Mouse (Mus musculus) heart, embryonic 14.5 days (tissue): Measurements from ENCODE around the gene Gm20479. TPM values are rescaled to one million over a fixed set of nuclear protein-coding genes. Genes with fewer than 3 reads are reported as not detected.

Source experiments
- ATAC-seq: fragments of 200-750 bp; cut with Nextera tagmentation; 2 replicates; pipeline ENCODE4 v1.8.0; 2017; ENCODE audit warnings: low read depth, moderate TSS enrichment; ENCODE audit not compliant: insufficient number of reproducible peaks, insufficient read depth, low FRiP score
- H3K27ac ChIP-seq, 2 experiments: fragments of 200-500 bp in 1 of 2; fragments of 300-500 bp in 1 of 2; sonication (generic) in 1 of 2; replicated peaks in 1 of 2; 2 replicates each; pipeline ENCODE4 v1.5.1; 2012 to 2014; ENCODE audit warnings: low read depth in 2 of 2, low read length in 2 of 2, control low read depth in 1 of 2, mild to moderate bottlenecking in 1 of 2, mixed read lengths in 1 of 2; ENCODE audit not compliant: control insufficient read depth in 1 of 2, insufficient read depth in 1 of 2
- H3K27me3 ChIP-seq: fragments of 300-500 bp; sonication (generic); 2 replicates; pipeline ENCODE4 v1.6.1; 2014; ENCODE audit warnings: mild to moderate bottlenecking, low read length, control low read depth; ENCODE audit not compliant: control insufficient read depth, insufficient read depth
- H3K36me3 ChIP-seq: fragments of 300-500 bp; sonication (generic); 2 replicates; pipeline ENCODE4 v1.6.1; 2014; ENCODE audit warnings: mild to moderate bottlenecking, control low read depth, low read length, mixed read lengths; ENCODE audit not compliant: control insufficient read depth, insufficient read depth
- H3K4me1 ChIP-seq, 2 experiments: fragments of 200-500 bp in 1 of 2; fragments of 300-500 bp in 1 of 2; sonication (generic) in 1 of 2; 2 replicates each; pipeline ENCODE4 v1.6.1; 2012 to 2014; ENCODE audit warnings: low read length in 2 of 2, control low read depth in 1 of 2, mixed read lengths in 1 of 2; ENCODE audit not compliant: control insufficient read depth in 2 of 2, insufficient read depth in 2 of 2
- H3K4me2 ChIP-seq: fragments of 300-500 bp; sonication (generic); 2 replicates; pipeline ENCODE4 v1.6.1; 2014; ENCODE audit warnings: mild to moderate bottlenecking, low read length
- H3K4me3 ChIP-seq, 2 experiments: fragments of 200-500 bp in 1 of 2; fragments of 300-500 bp in 1 of 2; sonication (generic) in 1 of 2; 2 replicates each; pipeline ENCODE4 v1.5.1; 2012 to 2014; ENCODE audit warnings: low read length in 2 of 2, mild to moderate bottlenecking in 2 of 2, control low read depth in 1 of 2, low read depth in 1 of 2, moderate library complexity in 1 of 2; ENCODE audit not compliant: control insufficient read depth in 1 of 2, insufficient read depth in 1 of 2
- H3K9ac ChIP-seq: fragments of 300-500 bp; sonication (generic); 2 replicates; pipeline ENCODE4 v1.6.1; 2014; ENCODE audit warnings: mild to moderate bottlenecking, low read length
- H3K9me3 ChIP-seq: fragments of 300-500 bp; sonication (generic); 2 replicates; pipeline ENCODE4 v1.6.1; 2016; ENCODE audit warnings: low read length, control low read depth; ENCODE audit not compliant: control insufficient read depth
- WGBS: fragments of 180-500 bp; shearing (Covaris S2); extraction: QIAGEN DNeasy Blood & Tissue Kit; methylation state at CpG from one replicate; pipeline ENCODE4 v1.1.7; 2014; 5-methylcytosine and 5-hydroxymethylcytosine counted together
- polyA plus RNA-seq: library from polyadenylated mRNA; unstranded; fragments of >200 nt; fragmentation: Nextera tagmentation; extraction: Ambion mirVana; gene quantifications from 2 replicates; pipeline ENCODE4 v1.2.1, GENCODE M21; 2014

Gene Gm20479
- polyA plus RNA-seq, 1 experiment from 2014 or later = not detected

DNA sequence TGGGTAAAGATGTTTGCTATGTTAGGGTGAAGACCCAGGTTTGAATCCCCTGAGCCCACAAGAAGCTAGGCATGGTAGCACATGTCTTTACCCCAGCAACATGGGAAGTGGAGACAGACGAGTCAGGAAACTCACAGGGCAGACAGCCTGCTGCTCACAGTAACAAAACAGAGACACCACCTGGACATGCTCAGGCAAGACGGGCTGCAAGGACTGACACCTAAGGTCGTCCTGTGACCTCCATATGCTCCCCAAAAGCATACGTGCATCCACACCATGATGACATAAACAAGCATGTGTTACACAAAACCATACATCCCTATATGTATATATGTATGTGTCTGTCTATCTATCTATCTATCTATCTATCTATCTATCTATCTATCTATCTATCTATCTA, 24.3 kb upstream of the Gm20479 start:
- ATAC-seq = no peak
- Histone ChIP-seq H3K27ac (no peak overlapping the region), H3K27me3 (peaks cover 20% of the 10 kb centered on the region)

DNA sequence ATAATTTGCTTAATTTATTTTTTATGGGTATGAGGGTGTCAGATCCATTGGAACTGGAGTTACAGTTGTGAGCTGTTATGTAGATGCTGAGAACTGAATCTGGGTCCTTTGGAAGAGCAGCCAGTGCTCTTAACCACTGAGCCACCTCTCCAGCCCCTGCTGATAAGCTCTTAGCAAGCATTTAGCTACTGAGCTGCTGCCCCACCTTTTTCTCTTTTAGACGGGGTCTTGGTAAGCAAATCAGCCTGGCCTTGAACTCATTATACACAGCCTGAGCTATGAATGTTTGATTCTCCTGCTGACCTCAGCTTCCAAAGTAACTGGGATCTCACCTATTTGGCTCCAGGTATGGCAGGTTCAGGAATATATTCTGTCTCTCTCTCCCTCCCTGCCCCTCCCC, 23.8 kb upstream of the Gm20479 start:
- no peaks in the 10 kb centered on the region for H3K9me3 ChIP-seq
- no peak overlapping the region for H3K27ac ChIP-seq
- no peaks in the 10 kb centered on the region for H3K4me1 ChIP-seq
- 27% methylated on average over 1 of the region's 1 CpGs for WGBS
- ATAC-seq = no peak
- peaks cover 25% of the 10 kb centered on the region for H3K27me3 ChIP-seq
- H3K4me2 ChIP-seq = no peak overlapping the region
- no peak overlapping the region for H3K9ac ChIP-seq
- H3K36me3 ChIP-seq = no peaks in the 10 kb centered on the region
- H3K4me3 ChIP-seq = no peak overlapping the region

More for the DNA sequence above, 24.3 kb upstream of the Gm20479 start:
- no peaks in the 10 kb centered on the region for H3K36me3 ChIP-seq
- no peak overlapping the region for H3K4me3 ChIP-seq
- H3K9ac ChIP-seq = no peak overlapping the region
- no peak overlapping the region for H3K4me2 ChIP-seq
- 43% methylated on average over 4 of the region's 4 CpGs for WGBS
- no peaks in the 10 kb centered on the region for H3K9me3 ChIP-seq
- H3K4me1 ChIP-seq = no peaks in the 10 kb centered on the region

DNA sequence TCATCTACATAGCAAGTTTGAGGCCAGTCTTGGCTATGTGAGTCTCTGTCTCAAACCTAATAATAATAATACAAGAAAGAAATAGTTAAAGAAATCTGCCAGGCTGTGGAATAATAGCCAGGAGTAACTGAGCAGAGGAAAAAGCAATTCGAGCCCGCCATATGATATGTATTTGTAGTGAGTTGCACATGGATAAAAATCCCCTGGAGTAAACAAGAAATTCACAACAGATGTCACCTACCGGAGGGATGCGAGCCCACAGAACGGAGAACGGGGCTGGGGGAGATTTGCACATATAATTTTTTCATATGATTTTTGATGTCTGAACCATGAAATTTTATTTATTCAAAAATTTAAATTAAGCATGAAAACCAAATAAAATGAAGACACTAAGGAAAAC, 22.6 kb upstream of the Gm20479 start:
- Histone ChIP-seq H3K36me3 (no peaks in the 10 kb centered on the region), H3K4me2 (no peak overlapping the region), H3K4me3 (no peak overlapping the region), H3K9me3 (no peaks in the 10 kb centered on the region), H3K27me3 (peaks cover 35% of the 10 kb centered on the region), H3K4me1 (no peaks in the 10 kb centered on the region), H3K27ac (no peak overlapping the region), H3K9ac (no peak overlapping the region)
- no peak for ATAC-seq
- 86% methylated on average over 6 of the region's 6 CpGs for WGBS

DNA sequence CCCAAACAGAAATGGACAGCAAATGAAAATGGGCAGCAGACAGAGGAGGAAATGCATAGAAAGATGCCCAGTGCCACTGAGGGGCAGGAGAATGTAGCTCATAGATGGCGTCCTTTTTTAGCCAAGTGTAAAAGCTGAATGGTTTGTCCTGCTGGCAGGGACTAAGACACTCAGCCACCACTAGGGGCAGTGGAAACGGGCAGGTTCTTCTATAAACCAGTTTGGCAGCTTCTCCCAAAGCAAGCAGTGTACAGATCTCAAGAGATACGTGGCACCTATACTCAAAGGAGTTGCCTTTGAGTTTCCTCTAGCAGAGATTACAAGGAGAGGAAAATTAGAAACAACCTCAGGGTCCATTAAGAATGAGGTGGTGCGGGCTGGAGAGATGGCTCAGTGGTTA, 21.2 kb upstream of the Gm20479 start:
- Histone ChIP-seq H3K4me1 (no peaks in the 10 kb centered on the region), H3K27me3 (peaks cover 48% of the 10 kb centered on the region), H3K4me2 (no peak overlapping the region), H3K4me3 (no peak overlapping the region), H3K9ac (no peak overlapping the region), H3K9me3 (no peaks in the 10 kb centered on the region), H3K27ac (no peak overlapping the region), H3K36me3 (no peaks in the 10 kb centered on the region)
- 28% methylated on average over 4 of the region's 4 CpGs for WGBS
- ATAC-seq = no peak

DNA sequence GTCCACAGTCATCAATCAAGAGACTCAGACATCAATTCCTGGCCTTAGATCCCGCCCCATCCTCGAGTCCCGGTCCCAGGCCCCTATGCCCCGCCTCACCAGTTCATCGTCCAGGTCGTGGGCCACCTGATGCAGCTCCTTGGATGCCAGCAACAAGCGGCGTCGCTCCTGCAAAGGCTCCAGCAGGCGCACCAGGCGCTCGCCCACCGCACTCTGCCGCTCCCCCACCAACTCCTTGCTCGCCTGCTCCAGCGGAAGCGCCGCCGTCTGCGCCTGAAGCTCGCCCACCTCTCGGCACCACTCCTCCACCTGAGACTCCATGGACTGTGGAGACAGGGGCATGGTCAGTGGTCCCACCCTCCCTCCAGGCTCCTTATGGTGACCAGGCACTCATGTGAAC, 18.1 kb upstream of the Gm20479 start:
- no peak for ATAC-seq
- H3K9ac ChIP-seq = no peak overlapping the region
- 2% methylated on average over 21 of the region's 22 CpGs for WGBS
- no peak overlapping the region for H3K4me3 ChIP-seq
- no peaks in the 10 kb centered on the region for H3K9me3 ChIP-seq
- peaks cover 73% of the 10 kb centered on the region for H3K27me3 ChIP-seq
- H3K36me3 ChIP-seq = no peaks in the 10 kb centered on the region
- no peaks in the 10 kb centered on the region for H3K4me1 ChIP-seq
- H3K4me2 ChIP-seq = no peak overlapping the region
- no peak overlapping the region for H3K27ac ChIP-seq

DNA sequence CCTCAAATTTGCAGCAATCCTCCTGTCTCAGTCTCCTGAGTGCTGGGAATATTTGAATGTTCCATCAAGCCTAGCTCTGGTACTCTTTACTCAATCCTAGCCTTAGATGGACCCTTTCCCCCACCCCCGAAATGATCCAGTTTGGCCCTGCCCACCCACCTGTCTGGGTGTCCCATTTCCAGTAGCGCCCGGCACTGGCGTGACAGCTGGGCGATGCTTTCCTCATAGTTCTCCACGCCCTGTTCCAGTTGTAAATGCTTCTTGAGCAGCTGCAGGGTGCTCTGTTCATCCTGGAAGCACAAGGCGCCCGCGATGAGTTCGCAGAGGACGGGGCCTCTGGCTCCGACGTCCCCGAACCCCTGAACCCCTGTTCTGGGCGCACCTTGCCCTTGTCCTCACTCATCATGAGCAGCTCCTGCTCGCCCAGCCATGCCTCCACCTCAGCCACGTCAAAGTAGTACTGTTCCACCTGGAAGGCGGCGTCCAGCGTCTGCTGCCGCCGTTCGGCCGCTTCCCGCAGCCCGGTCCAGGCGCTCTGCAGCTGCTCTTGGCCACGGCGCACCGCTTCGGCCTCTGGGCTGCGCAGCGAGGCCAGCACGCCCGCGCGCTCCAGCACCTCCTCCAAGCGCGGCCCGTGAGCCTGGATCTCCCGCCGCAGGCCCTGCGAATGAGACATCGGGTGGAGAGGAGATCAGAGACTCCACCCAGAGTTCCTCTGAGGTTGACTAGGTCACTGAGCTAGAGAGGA, 14.7 kb upstream of the Gm20479 start:
- Histone ChIP-seq H3K36me3 (no peaks in the 10 kb centered on the region), H3K4me2 (peak overlapping the region; percentile 15; the same call in 1 of the 2 replicates), H3K9me3 (peaks cover 5% of the 10 kb centered on the region), H3K27me3 (peaks cover 94% of the 10 kb centered on the region), H3K9ac (no peak overlapping the region), H3K4me3 (peak overlapping the region in 1 of 2 experiments; percentile 14; a peak in 1 of 4 replicates), H3K27ac (no peak overlapping the region), H3K4me1 (no peaks in the 10 kb centered on the region)
- ATAC-seq = no peak; the same call in 1 of the 2 replicates
- WGBS = 5% methylated on average over 44 of the region's 44 CpGs

DNA sequence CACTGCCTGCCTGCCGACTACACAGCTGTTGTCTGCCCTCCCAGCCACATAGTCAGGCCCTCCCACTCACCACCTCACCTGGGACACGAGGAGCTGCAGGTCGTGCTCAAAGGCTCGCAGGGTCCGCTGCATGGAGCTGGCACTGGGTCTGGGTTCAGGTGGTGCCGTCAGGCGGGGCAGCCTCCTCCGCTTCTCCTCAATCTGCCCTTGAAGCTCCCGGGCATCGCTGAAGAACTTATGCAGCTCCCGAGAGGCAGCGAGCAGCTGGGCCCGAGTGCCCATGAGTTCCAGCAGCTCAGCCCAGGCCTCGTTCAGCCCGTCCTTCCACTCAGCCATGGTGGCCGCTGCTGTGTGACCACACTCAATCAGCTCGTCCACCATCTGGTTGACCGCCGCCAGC, 11.9 kb upstream of the Gm20479 start:
- H3K4me3 ChIP-seq = no peak overlapping the region
- no peak overlapping the region for H3K4me2 ChIP-seq
- H3K9me3 ChIP-seq = peaks cover 5% of the 10 kb centered on the region
- H3K4me1 ChIP-seq = peaks cover 2 to 4% of the 10 kb centered on the region in 2 experiments; a peak in 1 of 4 replicates
- no peak for ATAC-seq
- no peaks in the 10 kb centered on the region for H3K36me3 ChIP-seq
- no peak overlapping the region for H3K9ac ChIP-seq
- WGBS = 76% methylated on average over 19 of the region's 19 CpGs
- peaks cover 97% of the 10 kb centered on the region for H3K27me3 ChIP-seq
- H3K27ac ChIP-seq = no peak overlapping the region

DNA sequence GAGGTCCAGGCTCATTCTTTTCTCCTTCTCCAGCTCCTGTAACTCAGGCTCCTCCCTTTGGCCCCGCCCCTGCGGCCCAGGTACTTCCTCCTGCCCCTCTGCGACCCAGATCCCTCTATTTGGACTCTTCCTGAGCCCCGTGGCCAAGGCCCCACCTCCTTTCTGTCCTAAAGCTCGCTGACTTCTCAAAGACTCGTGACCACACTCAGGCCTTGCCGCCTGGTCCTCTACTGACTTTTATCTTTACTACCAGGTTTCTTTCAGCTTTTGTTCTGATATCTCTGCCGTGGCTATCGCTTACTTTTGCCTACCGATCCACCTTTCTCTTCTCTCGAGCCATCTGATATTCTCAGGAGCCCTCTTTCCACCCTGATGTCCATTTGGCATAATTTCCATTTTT, 10.8 kb upstream of the Gm20479 start:
- ATAC-seq = no peak
- peaks cover 97% of the 10 kb centered on the region for H3K27me3 ChIP-seq
- peaks cover 2 to 4% of the 10 kb centered on the region in 2 experiments; a peak in 1 of 4 replicates for H3K4me1 ChIP-seq
- H3K9ac ChIP-seq = no peak overlapping the region
- peaks cover 5% of the 10 kb centered on the region for H3K9me3 ChIP-seq
- no peak overlapping the region for H3K4me2 ChIP-seq
- H3K36me3 ChIP-seq = no peaks in the 10 kb centered on the region
- no peak overlapping the region for H3K27ac ChIP-seq
- no peak overlapping the region for H3K4me3 ChIP-seq
- WGBS = 13% methylated on average over 11 of the region's 11 CpGs
